Mouse (Mus musculus) layer of hippocampus, adult 9-10 months (tissue): ENCODE data around the gene Poldip3.

Source experiments
- DNase-seq: peaks from one replicate; pipeline ENCODE4 v3.0.0; 2022; ENCODE audit warnings: low spot score

Gene Poldip3

DNA sequence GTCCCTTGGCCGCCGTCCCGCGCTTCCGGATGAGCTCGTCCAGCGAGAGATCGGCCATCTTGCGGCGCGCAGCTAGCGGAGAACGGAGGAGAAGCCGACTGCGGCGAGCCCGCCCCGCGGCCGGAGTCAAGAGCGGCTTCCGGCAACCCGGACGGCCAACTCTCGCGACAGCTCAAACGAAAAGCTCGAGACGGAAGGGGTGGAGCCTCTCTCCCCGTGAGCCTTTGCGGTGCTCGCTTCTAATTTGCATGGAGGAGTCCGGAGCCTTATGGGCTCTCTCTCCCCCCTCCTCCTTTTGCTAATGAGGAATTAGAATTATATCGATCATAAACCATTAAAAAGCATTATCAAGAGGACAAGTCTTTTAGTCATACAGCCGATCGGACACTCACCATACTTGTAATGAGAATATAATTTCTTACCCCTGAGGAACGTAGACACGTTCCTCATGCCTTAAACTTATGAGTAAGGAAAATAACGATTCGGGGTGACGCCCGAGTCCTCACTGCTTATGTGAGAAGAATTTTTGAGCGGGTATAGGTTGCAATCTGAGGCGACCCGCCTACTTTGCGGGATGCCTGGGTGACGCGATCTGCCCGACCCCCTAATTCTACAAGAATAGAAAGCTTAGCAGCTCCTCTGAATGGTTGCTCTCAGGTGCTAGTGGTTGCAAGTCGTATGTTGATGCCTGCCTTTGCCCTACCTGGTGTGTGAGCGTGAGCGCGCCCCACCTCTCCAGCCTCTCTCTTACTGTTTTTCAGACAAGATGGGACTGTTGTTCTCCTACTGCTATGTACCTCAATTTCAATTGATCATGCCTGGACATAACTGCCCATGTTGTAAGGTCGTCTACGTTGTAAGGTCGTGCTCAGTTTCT is at the start of gene Poldip3:
Poldip3 (minus strand) TSS at position 189 of the 877 bp plus-strand sequence.
- DNase-seq: peak; percentile 99

DNA sequence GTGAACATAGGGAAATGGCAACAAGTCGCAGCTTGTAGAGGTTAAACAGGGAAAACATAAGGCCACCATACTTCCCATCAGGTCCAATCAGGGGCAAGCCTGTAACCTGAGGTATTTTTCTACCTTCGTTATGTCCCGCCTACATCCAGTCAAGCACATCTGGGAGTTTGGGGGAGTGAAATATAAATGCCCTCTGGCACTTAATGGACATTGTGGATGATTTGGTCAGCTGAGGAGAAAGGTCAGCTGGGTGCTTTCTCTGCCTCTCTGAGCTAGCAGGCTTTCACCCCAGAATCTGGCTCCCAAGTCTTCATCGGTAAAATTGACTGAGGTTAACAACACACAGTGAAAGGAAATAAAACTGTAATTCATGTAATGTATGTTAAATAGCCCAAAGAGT is 44.2 kb upstream of the Poldip3 start:
- DNase-seq: no peak

- DNase-seq: no peak
Measured at GRCm38 (mm10) chr15:83182351-83182750, 33.2 kb upstream of the Poldip3 start.

DNA sequence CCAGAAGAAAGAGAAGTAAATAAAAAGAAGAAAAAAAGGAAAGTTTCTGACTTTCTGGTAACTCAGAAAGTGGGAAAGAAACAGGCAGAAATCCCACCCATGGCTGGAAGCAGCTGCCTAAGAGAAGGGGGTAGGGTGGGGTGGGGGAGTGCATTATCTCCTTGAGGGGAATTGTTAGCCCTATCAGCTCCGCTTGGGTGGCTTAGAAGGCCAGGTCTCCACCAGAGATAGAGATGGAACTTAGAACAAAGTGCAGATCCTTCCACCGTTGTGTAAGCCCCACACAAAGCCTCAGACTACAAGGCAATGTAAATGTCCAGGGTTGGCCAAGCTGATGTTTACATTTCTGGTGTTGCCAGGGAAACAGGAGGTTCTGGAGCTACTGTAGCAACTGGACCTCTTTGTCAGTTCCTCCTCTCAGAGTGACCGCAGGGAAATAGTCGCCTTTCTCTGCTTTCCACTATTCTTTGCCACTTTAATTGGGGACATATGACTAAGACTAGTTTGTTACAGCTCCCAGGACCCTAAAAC is 32.7 kb upstream of the Poldip3 start:
- DNase-seq: no peak

- no peak for DNase-seq
Measured at GRCm38 (mm10) chr15:83180004-83180403, 30.8 kb upstream of the Poldip3 start.

GRCm38 (mm10) chr15:83176653-83177052 is 27.5 kb upstream of the Poldip3 start:
- no peak for DNase-seq

- no peak for DNase-seq
Measured at GRCm38 (mm10) chr15:83173914-83174884, 25.0 kb upstream of the Poldip3 start.

DNA sequence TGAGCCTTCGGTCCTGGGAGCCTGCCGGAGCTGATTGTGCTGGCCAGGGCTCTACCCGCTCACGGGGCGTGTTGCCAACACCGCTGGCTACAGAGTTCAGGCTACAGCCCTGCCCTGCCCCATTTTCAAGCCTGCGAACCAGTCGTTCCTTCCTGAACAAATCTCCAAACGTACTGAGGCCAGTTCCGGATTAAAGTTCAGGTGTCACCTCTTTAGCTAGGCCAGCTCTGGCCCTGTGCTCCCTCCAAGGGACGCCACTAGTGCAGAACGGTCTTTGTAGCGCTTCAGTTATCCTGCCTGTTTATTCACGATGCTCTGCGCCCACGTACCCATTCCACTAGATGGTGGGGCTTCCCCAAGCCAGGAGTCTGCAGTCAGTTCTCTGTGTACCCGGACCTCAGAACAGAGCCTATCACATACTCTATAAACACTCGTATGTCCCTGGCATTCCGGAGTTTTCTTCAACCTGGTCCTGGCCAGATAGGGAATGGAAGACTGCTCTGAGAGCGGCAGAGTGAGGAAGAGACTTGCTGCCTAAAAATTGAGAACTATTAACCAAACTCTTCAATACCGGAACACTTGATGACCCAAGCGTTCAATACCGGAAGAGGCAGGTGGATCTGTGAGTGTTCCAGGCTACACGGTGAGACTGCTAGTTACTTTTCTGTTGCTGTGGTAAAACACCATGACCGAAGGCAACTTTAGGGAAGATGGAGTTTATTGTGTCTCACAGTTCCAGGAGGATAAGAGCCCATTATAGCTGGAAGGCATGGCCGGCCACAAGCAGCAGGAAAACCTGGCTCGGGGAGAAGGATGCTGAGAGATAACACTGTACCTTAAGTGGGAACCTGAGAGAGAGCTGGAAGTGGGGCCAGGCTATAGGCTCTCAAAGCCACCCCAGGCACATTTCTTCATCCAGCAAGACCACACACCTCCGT is 23.6 kb upstream of the Poldip3 start, which contains the start of gene Cyb5r3:
Cyb5r3 (minus strand) TSS at position 101 of the 938 bp plus-strand sequence.
- no peak for DNase-seq

GRCm38 (mm10) chr15:83171712-83172481 is 22.7 kb upstream of the Poldip3 start:
- DNase-seq: peak; percentile 89

- DNase-seq: no peak
Measured at GRCm38 (mm10) chr15:83170956-83171659, 21.9 kb upstream of the Poldip3 start.

DNA sequence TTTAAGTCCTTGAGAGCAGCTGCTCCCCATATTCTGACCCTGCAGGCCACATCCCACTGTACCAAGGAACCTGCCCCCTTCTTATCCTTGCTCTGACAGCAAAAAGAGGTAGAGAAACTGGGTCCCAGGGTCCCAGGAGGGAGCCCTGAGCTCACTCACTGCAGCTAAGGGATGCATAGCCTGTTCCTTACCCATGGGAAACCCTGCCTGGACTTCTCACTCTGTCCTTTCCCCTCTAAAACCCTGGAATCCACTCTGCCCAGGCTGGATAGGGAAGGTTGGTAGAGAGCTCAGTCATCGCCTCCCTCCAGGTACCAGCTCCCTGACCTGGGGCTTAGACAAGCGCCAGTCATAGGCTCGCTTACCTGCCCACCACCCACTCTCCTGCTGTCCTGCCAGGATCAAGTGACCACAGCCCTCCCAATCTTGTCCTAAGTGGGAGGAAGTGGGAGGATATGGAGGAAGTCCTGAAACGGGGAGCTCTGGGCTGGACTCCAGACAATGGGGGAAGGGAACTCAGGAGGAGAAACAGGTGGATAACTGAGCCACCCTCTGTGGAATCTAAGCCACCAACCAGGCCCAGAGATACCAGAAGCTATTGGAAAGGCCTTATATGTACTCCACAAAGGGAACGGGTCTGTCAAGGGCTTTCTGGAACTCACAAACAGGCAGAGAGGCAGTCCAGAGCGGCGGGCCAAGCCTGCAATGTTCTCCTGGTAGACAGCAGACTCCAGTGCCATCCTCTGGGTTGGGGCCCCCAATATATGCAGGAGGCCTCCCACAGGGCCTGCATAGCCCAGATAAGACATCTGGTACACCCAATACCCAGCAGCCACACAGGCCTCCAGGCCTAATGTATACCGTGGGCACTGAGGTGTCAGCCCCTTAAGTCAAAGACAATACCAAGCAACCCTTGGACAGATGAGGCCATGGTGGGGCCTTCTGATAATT is 20.9 kb upstream of the Poldip3 start:
- DNase-seq: no peak

DNA sequence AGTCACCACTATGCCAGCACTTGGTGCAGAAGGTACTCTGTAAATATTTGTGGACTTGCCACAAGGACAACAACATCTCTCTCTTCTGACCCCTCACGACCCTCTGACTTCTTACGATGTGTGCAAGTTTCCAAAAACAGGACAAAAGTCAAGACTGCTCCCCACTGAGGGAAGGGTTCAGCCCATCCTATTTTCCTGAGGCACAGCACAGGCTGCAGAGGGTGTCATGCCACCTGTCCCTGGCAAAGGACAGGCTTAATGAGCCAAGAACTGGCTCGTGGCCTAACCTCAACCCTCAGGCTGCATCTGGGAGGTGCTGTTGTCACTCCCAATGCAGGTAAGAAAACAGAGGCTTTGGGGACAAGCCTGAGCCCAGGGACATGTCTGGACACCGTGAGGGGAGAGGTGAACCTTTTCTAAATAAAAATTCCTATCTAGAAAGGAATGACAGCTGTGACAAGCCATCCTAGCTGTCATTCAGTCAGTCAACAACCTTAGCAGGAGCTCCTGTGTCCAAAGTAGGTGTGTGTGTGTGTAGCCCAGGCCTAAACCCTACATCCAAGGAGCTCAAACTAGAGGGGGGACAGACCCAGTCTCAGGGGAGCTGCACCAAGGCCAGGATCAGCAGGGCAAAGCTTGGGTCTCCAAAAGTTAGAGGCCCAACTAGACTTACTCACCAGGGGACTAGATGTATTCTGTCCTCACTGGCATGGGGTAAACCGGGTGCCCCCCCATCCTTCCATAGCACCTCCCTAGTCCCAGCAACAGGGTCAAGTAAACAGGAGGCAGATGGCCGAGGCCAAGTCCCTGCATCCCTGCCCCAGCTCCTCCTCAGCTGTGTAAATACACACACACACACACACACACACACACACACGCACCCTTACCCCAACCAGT is 19.9 kb upstream of the Poldip3 start:
- DNase-seq: no peak

GRCm38 (mm10) chr15:83168311-83168710 is 19.1 kb upstream of the Poldip3 start:
- DNase-seq: no peak

DNA sequence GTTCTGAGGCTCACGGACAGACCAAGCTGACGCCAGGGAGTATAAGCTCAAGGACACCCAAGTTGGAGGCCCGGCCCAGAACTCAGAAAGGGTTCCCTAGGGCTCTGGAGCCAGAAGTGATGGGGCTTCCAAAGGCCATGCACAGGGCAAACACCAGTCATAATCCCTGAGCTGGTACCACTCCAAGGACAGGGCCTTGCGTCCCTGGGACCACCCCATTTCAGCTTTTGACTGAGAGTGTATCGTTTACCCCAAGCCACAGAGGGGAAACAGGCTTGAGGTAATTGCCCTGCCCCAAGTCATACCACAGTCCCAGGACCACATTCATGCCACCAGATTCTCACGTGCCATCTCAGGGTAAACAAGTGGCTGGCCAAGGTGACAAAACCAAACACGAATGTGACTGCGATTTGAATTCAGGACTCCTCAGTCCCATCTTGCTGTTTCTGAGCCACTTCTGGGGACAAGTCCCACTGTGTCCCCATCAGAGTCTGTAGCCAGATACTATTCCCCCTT is 18.4 kb upstream of the Poldip3 start:
- DNase-seq: no peak

- DNase-seq: no peak
Measured at GRCm38 (mm10) chr15:83167126-83167525, 17.9 kb upstream of the Poldip3 start.

DNA sequence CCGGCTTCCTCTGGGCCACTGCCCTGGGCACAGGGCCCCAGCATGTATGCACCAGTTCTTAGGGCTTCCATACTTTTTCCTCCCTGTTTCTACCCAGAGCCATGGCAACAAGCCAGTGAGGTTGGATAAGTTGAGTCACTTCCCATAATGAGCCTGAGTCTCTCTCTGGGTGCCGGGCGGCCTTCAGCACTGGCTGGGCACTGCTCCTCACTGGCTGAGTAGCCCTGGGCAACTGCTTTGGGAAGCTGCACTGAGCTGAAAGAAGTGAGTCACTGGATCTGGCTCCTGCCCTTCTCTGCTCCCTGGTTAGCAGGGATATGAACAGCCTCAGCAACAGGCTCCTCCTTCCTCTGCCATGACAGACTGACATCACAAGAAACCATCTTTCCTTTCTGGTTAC is 17.5 kb upstream of the Poldip3 start:
- DNase-seq: no peak
